Mouse (Mus musculus) layer of hippocampus, postnatal 36 days (tissue): ENCODE data around the gene Tbc1d9. TPM values are rescaled to one million over a fixed set of nuclear protein-coding genes. Genes with fewer than 3 reads are reported as not detected.

Experiments used
- DNase-seq, 2 experiments: peaks; one replicate each; pipeline ENCODE4 v3.0.0; 2022
- total RNA-seq, 2 experiments: library from RNA; stranded (reverse); gene quantifications; 2 replicates each; pipeline ENCODE4 v1.2.3; 2021

Tbc1d9 gene
- 10 to 100 TPM; 65.0 to 65.7 TPM for total RNA-seq

GRCm38 (mm10) chr8:83165235-83165930, at the start of gene Tbc1d9:
TSS of gene Tbc1d9 (plus strand) at chr8:83165352.
- DNase-seq, result peak; percentile 65 to 71

- no peak for DNase-seq
Measured at GRCm38 (mm10) chr8:83135086-83135485, 30.1 kb upstream of the Tbc1d9 start.

- no peak for DNase-seq
Measured at GRCm38 (mm10) chr8:83140068-83140467, 25.1 kb upstream of the Tbc1d9 start.

GRCm38 (mm10) chr8:83140701-83141111, 24.4 kb upstream of the Tbc1d9 start:
- DNase-seq, result no peak

GRCm38 (mm10) chr8:83141358-83141757, 23.8 kb upstream of the Tbc1d9 start:
- no peak for DNase-seq

DNA sequence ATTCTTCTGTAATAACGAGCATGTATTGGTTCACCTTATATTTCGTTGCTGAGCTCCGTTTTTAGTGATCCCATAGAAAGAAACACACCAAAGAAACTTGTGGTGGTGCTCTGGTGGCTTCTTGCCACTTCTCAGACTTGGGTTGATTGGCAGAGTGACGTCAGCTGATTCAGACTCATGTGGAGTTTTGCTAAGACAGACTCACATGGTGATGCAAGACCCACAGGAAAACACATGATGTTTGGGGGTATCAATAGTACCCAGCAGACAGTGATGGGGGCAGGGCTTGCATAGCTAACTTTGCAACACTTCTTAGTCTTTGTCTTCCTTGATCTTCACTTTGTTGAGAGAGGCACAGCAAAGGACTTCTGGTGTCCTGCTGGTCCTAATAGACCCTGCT, 20.6 kb upstream of the Tbc1d9 start:
- DNase-seq, result no peak

DNA sequence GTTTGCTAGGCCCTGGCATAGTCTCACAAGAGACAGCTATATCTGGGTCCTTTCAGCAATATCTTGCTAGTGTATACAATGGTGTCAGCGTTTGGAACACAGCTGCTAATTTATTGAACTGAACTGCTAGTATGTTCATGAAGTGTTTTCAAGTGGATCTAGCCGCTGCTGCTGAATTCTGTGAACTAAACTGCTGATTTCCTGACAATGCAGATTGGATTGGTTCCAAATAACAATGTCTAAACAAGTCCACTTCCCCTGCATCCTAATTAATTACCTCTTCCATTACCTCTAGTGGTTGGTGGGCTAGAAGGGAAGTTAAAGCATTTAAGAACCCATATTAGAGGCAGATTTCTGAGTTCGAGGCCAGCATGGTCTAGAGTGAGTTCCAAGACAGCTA, 19.7 kb upstream of the Tbc1d9 start:
- no peak for DNase-seq

- DNase-seq, result no peak
Measured at GRCm38 (mm10) chr8:83149124-83149523, 16.0 kb upstream of the Tbc1d9 start.

GRCm38 (mm10) chr8:83152055-83152454, 13.1 kb upstream of the Tbc1d9 start:
- DNase-seq, result no peak

DNA sequence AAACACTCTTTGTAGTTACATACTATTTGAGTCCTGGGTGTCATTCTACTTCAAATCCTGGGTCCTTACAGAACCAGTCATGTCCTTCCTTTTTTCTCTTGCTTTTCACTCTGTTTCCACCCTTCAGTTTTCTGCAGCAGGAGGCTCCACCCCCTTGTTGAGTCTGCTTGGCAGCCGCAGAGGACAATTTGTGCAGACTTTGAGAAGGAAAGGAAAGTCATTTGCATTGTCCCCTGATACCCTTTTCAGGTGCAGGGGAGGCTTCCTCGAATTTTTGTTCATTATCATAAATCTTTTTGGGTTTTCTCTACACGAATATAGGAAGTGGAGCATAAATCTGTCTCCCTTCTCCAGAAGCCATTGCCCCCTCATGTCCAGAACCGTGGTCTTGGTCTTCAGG, 12.7 kb upstream of the Tbc1d9 start:
- no peak for DNase-seq

DNA sequence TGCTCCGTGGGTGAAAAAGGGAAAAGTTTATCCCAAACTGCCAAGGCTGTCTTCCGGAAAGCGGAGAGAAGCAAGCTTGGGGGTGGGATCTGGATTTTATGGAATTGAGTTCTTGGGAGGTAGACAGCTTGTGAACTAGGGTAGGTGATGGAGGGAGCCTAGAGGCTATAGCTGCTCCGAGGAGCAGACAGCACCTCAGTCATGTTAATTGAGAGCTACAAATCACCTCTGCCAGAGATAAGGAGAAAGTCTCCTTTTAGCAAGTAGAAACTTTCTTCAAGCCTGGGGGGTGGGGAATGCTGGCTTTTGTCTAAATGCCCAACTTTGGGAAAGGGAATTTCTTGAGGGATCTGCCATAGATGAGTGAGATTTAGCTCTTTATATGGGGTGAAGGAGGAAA, 10.0 kb upstream of the Tbc1d9 start:
- DNase-seq, result no peak

DNA sequence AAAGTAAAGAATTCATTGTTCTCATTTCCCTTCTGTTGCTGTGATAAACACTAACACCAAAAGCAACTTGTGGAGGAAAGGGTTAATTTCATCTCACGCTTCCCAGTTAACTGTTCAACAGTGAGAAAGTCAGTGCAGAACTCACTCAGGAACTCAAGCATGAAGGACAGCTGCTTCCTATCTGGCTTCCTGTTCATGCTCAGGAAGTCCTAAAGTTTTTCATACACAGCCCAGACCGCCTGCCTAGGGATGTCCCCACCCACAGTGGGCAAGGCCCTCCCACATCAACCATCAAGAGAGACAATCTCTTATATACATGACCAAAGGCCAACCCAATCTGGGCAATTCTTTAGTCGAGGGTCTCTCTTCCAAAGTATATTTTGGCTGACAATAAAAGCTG, 6.2 kb upstream of the Tbc1d9 start:
- no peak for DNase-seq

DNA sequence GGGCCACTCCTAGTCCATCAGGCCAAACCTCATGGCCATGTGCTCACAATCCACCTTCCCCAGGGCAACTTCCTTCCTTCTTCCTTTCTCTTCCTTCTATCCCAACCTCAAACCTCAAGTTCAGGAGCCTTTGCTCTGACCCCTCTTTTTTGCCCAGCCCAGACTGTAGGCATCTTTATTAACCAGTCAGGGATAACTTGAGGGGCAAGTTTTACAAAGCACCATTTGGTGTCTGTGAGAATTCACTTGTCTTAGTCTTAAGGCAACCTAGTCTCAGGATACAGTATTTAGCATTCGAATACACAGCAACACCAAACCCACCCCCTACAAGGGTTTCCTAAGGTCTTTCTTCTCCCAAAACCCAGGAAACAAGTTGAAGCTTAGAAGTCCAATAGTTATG, 5.5 kb upstream of the Tbc1d9 start:
- no peak for DNase-seq

GRCm38 (mm10) chr8:83160613-83161012, 4.5 kb upstream of the Tbc1d9 start:
- DNase-seq, result no peak

GRCm38 (mm10) chr8:83165931-83166867, 1.0 kb downstream of the Tbc1d9 start, which contains the start of gene Gm10645:
TSS of gene Gm10645 (minus strand) at chr8:83166170.
- peak; percentile 56 to 59 for DNase-seq

- DNase-seq, result no peak
Measured at GRCm38 (mm10) chr8:83167932-83168331, 2.8 kb downstream of the Tbc1d9 start.

DNA sequence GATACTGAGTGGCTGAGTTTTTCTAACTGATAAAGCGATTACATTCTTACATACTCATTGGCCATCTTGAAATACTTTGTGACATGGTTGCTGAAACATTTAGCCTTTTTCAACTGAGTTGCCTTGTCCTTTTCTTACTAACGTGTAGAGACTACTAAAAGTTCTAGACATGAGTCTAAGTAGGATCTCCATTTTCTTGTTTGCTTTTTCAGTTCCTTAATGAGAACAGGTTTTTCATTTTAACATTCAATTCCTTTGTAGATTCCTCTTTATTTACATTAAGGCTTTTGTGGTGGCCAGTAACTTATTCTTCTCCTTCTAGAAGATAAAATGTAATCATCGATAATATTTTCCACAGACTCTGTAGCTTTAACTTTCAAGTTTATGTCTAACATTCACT, 4.0 kb downstream of the Tbc1d9 start:
- no peak for DNase-seq

DNA sequence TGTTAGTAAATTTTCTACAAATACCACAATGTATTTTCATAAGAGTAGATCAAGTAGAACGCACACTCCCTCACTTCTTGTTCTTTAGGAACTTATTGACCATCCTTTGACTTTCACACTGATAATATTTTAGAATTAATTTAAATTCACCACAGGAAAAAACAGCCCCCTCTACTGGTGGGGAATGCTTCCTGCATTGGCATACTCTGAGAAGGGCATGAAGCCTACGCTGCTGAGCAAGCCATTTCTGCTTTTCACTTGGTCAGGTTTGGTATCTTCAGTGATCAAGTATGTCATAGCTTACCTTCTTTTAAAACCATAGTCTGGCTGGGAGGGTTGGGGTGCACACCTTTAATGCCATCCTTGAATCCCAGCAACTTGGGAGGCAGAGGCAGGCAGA, 4.6 kb downstream of the Tbc1d9 start:
- DNase-seq, result no peak

GRCm38 (mm10) chr8:83170894-83171293, 5.7 kb downstream of the Tbc1d9 start:
- no peak for DNase-seq

GRCm38 (mm10) chr8:83175680-83176079, 10.5 kb downstream of the Tbc1d9 start:
- DNase-seq, result peak in 1 of 2 experiments; percentile 30

DNA sequence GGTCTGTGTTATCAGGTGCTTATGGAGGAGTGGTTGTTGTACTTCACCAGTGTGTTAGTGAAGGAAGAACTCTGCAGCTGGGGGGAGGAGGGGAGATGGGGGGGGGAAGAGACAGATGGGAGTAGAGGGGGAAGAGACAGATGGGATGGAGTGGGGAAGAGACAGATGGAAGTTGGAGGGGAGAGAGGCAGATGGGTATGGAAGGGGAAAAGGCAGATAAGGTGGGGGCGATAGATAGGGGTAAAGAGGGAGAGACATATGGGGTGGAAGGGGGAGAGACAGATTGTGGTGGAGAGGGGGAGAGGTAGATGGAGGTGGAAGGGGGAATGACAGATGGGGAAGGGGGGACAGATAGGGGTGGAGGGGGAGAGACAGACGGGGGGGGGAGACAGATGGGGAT, 11.6 kb downstream of the Tbc1d9 start:
- DNase-seq, result no peak

GRCm38 (mm10) chr8:83177317-83178195, 12.4 kb downstream of the Tbc1d9 start:
- DNase-seq, result no peak
